Mouse (Mus musculus) left cerebral cortex, postnatal 10 days (tissue): Measurements from ENCODE around the gene Smim8. TPM values are rescaled to one million over a fixed set of nuclear protein-coding genes. Genes with fewer than 3 reads are reported as not detected.

Source experiments
- DNase-seq, 2 experiments: peaks; one replicate each; pipeline ENCODE4 v3.0.0; 2021 to 2022; ENCODE audit warnings: low spot score in 2 of 2, mixed read lengths in 1 of 2; ENCODE audit errors: extremely low spot score in 1 of 2
- intact Hi-C: fragments of 180-260 bp; cut with DNase I; formaldehyde crosslinking; loops from one replicate; pipeline ENCODE4 v1.15.1; 2025
- total RNA-seq, 2 experiments: library from RNA; stranded (reverse); gene quantifications; 2 replicates each; pipeline ENCODE4 v1.2.3; 2021

Smim8 gene
- total RNA-seq, 2 experiments from 2014 or later, result 24.2 to 27.1 TPM

DNA sequence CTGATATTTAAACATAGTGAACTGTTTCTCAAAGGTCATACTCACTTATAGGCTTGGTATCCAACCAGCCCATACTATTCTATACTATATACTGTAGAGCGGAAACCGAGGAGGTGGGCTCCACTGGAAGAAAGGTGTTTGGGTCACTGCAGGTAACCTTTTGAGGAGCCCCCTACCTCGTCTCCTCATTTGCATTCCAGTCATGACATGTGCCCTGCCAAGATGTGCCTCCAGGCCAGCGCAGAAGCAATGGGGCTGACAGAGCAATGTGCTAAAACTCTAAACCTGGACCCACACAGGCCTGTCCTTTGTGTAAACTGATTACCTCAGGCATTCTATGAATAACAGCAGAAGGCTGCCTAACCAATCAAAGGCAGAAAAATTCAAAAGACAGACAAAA, 53.9 kb downstream of the Smim8 start:
- intact Hi-C loops, result no loop called here
- no peak for DNase-seq

DNA sequence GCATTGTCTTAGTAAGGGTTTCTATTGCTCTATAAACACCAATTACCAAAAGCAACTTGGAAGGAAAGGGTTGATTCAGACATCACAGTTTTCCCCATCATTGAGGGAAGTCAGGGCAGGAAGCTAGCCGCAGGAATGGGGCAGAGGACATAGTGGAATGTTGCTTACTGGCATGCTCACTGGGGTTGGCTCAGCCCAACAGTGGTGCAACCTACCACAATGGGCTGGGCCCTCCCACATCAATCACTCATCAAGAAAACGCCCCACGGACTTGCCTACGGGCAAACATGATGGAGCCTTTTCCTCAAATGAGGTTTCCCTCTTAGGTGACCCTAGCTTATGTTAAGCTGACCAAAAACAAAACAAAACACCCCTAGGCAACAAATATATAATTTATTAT, 55.0 kb downstream of the Smim8 start:
- no peak for DNase-seq
- intact Hi-C loops, result no loop called here

DNA sequence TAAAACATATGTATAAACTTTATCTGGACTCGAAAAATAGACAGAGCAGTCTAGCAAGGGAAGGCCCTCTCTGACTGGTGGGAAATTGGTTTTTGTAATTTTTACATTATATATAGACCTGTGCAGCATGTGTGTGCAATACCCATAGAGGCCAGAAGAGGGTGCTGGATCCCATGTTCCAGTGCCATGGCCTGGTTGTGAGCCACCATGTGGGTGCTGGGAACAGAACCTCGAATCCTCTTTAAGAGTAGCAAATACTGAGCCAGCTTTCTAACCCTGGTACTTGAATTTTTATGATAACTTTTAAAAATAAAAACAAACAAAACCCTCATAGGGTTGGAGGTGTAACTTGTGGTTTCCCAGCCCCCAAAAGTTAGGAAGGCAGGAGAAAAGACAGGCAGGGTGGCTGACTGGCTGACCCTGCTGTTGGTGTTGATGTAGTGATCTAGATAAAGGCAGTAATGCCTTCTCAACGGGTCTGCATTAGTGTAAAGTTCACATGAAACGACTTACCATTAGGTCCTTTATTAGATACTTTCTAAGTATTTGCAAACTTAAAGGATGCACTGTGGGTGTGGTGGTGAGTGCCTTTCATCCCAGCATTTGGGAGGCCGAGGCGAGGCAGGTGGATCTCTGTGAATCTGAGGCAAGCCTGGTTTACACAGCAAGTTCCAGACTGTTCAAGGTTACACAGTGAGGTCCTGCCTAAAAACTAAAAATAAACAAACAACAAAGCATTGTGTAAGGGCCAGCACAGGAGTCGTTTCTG, 57.9 kb downstream of the Smim8 start:
- intact Hi-C loops, result no loop called here
- no peak for DNase-seq

DNA sequence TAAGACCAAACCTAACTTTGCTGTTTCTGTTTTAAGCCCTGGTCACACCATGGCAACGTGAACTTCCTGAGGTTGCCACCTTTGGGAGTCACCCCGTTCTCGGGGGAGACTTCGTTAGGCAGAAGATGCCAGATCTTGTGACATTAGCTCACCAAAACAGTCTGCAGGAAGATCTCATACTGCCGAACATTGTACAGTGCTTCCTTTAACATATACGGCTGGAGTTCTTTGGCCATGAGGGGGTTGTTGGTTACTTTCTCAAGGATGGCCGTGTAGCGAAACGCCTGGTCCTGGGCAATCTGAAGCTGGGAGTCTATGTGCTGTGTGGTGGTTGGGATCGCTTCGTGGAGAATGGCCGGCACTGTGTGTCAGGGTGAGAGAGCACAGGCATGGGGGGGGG, 58.8 kb downstream of the Smim8 start:
- intact Hi-C loops, result no loop called here
- no peak for DNase-seq

Other genes with a start within 250 kb of the Smim8 start
- 100 to 1,000 TPM; 112 to 114 TPM for gene Akirin2, start 227.5 kb downstream of the Smim8 start, total RNA-seq
- gene Orc3, start 163.5 kb downstream of the Smim8 start, total RNA-seq, result 10 to 100 TPM; 43.1 to 43.7 TPM
- gene Rars2, start 163.5 kb downstream of the Smim8 start, total RNA-seq, result 10 to 100 TPM; 26.9 to 31.4 TPM
- 10 to 100 TPM; 25.6 to 26.2 TPM for gene Slc35a1, start 91.0 kb downstream of the Smim8 start, total RNA-seq
- gene Cfap206, start 48.2 kb downstream of the Smim8 start, total RNA-seq, result 1 to 10 TPM; 2.8 to 4.3 TPM
- under 1 TPM; 0.36 to 0.60 TPM for gene Gm136, start 22.2 kb downstream of the Smim8 start, total RNA-seq
- 10 to 100 TPM; 26.6 to 27.2 TPM for gene Zfp292, start 104.5 kb upstream of the Smim8 start, total RNA-seq
- gene Cga, start 115.4 kb upstream of the Smim8 start, total RNA-seq, result not detected